ENCODE assay signal across 13 mouse cellular contexts in genomic region chr4:49057916-49058315, GRCm38 (mm10). TPM values are rescaled to one million over a fixed set of nuclear protein-coding genes. Genes with fewer than 3 reads are reported as not detected.
DNase-seq lines count a peak whose midpoint lies in the region; ATAC-seq lines count a peak whose summit lies in the region.
"Had no signal": no experiment of that assay in that cellular context is flagged by ENCODE, and none has a peak within 500 bp of the region (broad histone marks: within the 10 kb centered on the region; RNA-seq: fewer than 3 reads in every experiment).

No protein-coding gene starts in this region.

- WGBS in kidney, embryonic 16.5 days: 21% methylated on average over 2 of the region's 2 CpGs
- WGBS in hindbrain, embryonic 14.5 days: 6% methylated on average over 2 of the region's 2 CpGs
- 3% methylated on average over 2 of the region's 2 CpGs for WGBS in neural tube, embryonic 13.5 days

- peak overlapping the region; percentile 95; the same call in 1 of the 2 replicates for H3K4me2 ChIP-seq in kidney, embryonic 16.5 days (replicated peaks; ENCODE audit: low read depth, low read length)
- peak overlapping the region; percentile 68 for H3K4me2 ChIP-seq in hindbrain, embryonic 14.5 days (replicated peaks)
- H3K4me2 ChIP-seq in neural tube, embryonic 13.5 days: peak overlapping the region; percentile 77

- H3K9ac ChIP-seq in kidney, embryonic 16.5 days (replicated peaks; ENCODE audit: low read length): no peak overlapping the region; the same call in 1 of the 2 replicates
- no peak overlapping the region for H3K9ac ChIP-seq in hindbrain, embryonic 14.5 days
- H3K9ac ChIP-seq in neural tube, embryonic 13.5 days: no peak overlapping the region; the same call in 1 of the 2 replicates

- DNase-seq in kidney, postnatal 25 days: no peak
- peak; percentile 13 for DNase-seq in embryo, embryonic 11.5 days (ENCODE audit: low read depth, low spot score)
- no peak for DNase-seq in hindbrain, embryonic 14.5 days (ENCODE audit: low spot score)
- DNase-seq in T-cell, adult 2 months (ENCODE audit: low spot score): no peak
- DNase-seq in lung, postnatal 4 days: no peak
- DNase-seq: cerebellum, postnatal 14 days; lung, adult 2 months had no signal

- H3K4me3 ChIP-seq in kidney, embryonic 16.5 days (ENCODE audit: low read length): no peak overlapping the region
- H3K4me3 ChIP-seq in hindbrain, embryonic 14.5 days (replicated peaks; ENCODE audit: low read length): peak overlapping the region; percentile 62; the same call in 1 of the 2 replicates
- no peak overlapping the region for H3K4me3 ChIP-seq in neural tube, embryonic 13.5 days
- H3K4me3 ChIP-seq: erythroblast, embryonic 14.5 days had no signal

- H3K27me3 ChIP-seq in kidney, embryonic 16.5 days (ENCODE audit: insufficient read depth, low read length): peaks cover 20% of the 10 kb centered on the region
- 0 out of 2 replicates have a peak, but pooled peaks cover 7% of the 10 kb centered on the region for H3K27me3 ChIP-seq in hindbrain, embryonic 14.5 days (ENCODE audit: control insufficient read depth, insufficient read depth, low read length)
- H3K27me3 ChIP-seq in neural tube, embryonic 13.5 days: no peaks in the 10 kb centered on the region
- H3K27me3 ChIP-seq: CH12.LX had no signal

- H3K4me1 ChIP-seq in kidney, embryonic 16.5 days (ENCODE audit: insufficient read depth, low read length): peaks cover 13% of the 10 kb centered on the region
- peaks cover 26% of the 10 kb centered on the region for H3K4me1 ChIP-seq in hindbrain, embryonic 14.5 days (replicated peaks; ENCODE audit: control insufficient read depth, insufficient read depth, low read length)
- H3K4me1 ChIP-seq in neural tube, embryonic 13.5 days (replicated peaks): peaks cover 36% of the 10 kb centered on the region

- no peaks in the 10 kb centered on the region for H3K36me3 ChIP-seq in kidney, embryonic 16.5 days (ENCODE audit: insufficient read depth, low read length)
- no peaks in the 10 kb centered on the region for H3K36me3 ChIP-seq in hindbrain, embryonic 14.5 days (replicated peaks; ENCODE audit: control insufficient read depth, insufficient read depth)
- H3K36me3 ChIP-seq in neural tube, embryonic 13.5 days: no peaks in the 10 kb centered on the region
- H3K36me3 ChIP-seq: heart, embryonic 12.5 days had no signal

- ATAC-seq in kidney, embryonic 16.5 days (ENCODE audit: low FRiP score, low TSS enrichment): no peak
- ATAC-seq in hindbrain, embryonic 14.5 days (ENCODE audit: low FRiP score): no peak
- ATAC-seq in neural tube, embryonic 13.5 days (ENCODE audit: low read depth): no peak
- ATAC-seq: inflammation-experienced regulatory T-cells, adult 6 months had no signal

- no peaks in the 10 kb centered on the region for H3K9me3 ChIP-seq in kidney, embryonic 16.5 days (ENCODE audit: low read length)
- H3K9me3 ChIP-seq in hindbrain, embryonic 14.5 days (ENCODE audit: control insufficient read depth, low read length): no peaks in the 10 kb centered on the region
- H3K9me3 ChIP-seq in neural tube, embryonic 13.5 days: no peaks in the 10 kb centered on the region
- H3K9me3 ChIP-seq: heart, embryonic 12.5 days had no signal

- 0 out of 2 replicates have a peak overlapping the region, but pooled peaks have one; percentile 72 for H3K27ac ChIP-seq in kidney, embryonic 16.5 days (ENCODE audit: low read length)
- no peak overlapping the region for H3K27ac ChIP-seq in hindbrain, embryonic 14.5 days
- no peak overlapping the region for H3K27ac ChIP-seq in neural tube, embryonic 13.5 days (replicated peaks)

RNA-seq across cellular contexts. Expression of gene Plppr1, which starts 1.2 kb away (rescaled TPM):
- 6.3 TPM in 2 replicates for polyA plus RNA-seq in kidney, embryonic 16.5 days (2015; fragmentation: Nextera tagmentation; extraction: Ambion mirVana)
- 76.7 and 79.5 TPM in 2 replicates for polyA plus RNA-seq in hindbrain, embryonic 14.5 days (2014; fragmentation: Nextera tagmentation; extraction: Ambion mirVana)
- polyA plus RNA-seq in neural tube, embryonic 13.5 days (2015; fragmentation: Nextera tagmentation; extraction: Ambion mirVana): 75.8 and 77.0 TPM in 2 replicates
- polyA plus RNA-seq: erythroblast, embryonic 14.5 days; inflammation-experienced regulatory T-cells, adult 6 months; lung, adult 2 months had no signal

Comparison
In these comparisons a context has a peak if more than half of its experiments do, and no peak if none do; other contexts are left out.
1. RNA of gene Plppr1, which starts 1.2 kb away (polyA plus RNA-seq): 75.8 to 77.0 TPM in neural tube, embryonic 13.5 days and 76.7 to 79.5 TPM in hindbrain, embryonic 14.5 days; 6.3 TPM in kidney, embryonic 16.5 days; every median in the first group is over 10 times any median in the second.
2. Peak in every context shown above with its lines, with median percentiles within 50 percentile points of each other: H3K4me2 ChIP-seq.